Mouse (Mus musculus) small intestine, adult 10 weeks (tissue): Measurements from ENCODE around the gene Dnmt3b. TPM values are rescaled to one million over a fixed set of nuclear protein-coding genes. Genes with fewer than 3 reads are reported as not detected.

ENCODE experiments used
- polyA plus RNA-seq: library from polyadenylated mRNA; stranded (reverse); fragments of 350-450 nt; fragmentation: Illumina TruSeq; extraction: RNeasy Lipid Tissue Mini Kit (QIAGEN cat#74804); gene quantifications from one replicate; pipeline ENCODE4 v1.2.3, GENCODE M21; 2014; ENCODE audit warnings: low replicate concordance

Dnmt3b gene
- 1.2 TPM for polyA plus RNA-seq

DNA sequence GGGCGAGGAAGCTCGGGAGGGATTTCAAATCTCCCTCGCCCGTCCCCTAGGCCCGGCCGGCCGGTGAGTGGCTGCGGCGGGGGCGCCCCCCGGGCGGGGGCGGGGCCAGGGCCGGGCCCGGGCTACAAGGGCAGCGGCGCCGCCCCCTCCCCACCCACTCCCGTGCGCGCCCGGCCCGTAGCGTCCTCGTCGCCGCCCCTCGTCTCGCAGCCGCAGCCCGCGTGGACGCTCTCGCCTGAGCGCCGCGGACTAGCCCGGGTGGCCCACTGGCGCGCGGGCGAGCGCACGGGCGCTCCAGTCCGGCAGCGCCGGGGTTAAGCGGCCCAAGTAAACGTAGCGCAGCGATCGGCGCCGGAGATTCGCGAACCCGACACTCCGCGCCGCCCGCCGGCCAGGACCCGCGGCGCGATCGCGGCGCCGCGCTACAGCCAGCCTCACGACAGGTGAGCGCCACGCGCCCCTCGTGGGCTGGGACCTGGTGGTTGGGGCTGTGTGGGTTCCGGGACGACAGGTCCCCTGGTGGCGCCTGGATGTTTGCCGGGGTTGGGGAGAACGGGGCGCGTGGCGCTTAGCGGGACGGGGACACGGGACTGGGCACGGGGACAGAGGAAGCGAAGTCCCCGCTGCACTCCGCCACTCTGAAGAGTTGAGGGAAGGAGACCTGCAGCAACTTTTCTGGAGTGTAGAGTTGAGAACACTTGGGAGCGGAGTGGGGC is at the start of gene Dnmt3b:
Gene Dnmt3b, plus strand, starts transcription at position 153 of the 716 bp plus-strand sequence.

DNA sequence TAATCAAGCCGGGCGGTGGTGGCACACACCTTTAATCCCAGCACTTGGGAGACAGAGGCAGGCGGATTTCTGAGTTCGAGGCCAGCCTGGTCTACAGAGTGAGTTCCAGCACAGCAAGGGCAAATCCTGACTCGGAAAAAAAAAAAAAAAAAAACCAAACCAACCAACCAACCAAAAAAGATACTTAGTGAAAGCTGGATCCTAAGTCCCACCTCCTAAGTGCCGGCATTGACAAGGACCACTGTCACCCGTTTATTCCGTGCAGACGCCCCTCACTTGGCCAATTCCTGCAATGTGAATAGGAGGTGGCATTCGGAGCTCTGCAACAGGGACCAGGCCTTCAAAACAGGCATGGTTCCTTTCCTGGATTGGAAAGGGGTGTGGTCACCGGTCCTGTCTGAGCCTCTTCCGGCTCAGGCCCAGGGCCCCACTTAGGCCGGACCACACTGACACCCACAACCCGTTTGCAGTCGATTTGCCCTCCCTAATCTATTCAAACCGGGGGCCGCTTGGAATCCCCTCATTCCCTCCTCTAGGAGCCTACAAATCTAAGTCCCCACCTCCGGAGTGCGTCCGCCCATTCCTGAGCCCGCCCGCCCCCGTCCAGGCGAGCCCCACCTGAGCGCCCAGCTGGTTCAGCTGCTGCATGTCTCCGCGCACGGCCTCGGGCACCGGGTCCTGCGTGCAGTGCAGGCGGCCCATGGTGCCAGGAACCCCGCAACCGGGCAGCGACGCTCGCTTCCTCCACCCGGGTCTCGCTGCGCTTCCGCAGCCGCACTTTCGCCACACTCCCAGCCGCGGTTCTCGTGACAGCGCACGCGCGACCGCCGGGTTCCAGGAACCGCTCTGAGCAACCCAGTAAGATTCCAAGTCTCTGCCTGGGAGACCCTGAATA is 17.0 kb upstream of the Dnmt3b start, which contains the start of gene Commd7:
Gene Commd7, minus strand, starts transcription at position 806 of the 895 bp plus-strand sequence.

DNA sequence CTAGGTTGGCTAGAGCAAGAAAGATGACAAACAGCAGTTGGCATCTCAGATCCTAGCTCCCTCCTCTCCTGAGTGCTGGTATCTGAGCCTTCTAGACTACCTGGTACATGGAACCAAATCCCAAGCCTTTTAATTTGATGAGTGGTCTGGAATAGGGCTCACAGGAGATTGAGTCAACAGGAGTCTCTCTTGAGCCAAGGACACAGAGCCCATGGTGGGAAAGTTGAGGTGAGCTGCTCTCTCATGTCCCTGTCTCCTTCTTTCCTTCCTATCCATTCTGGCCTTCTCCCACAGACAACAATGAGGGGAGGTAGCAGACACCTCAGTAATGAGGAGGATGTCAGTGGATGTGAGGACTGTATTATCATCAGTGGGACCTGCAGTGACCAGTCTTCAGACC is 47.1 kb downstream of the Dnmt3b start, which contains the start of gene Dnmt3c:
Gene Dnmt3c, plus strand, starts transcription at position 301 of the 400 bp plus-strand sequence.

Other genes starting within 250 kb of the Dnmt3b start
- not detected for gene 4930404H24Rik, start 156.7 kb upstream of the Dnmt3b start, polyA plus RNA-seq
- gene Nol4l, start 119.5 kb upstream of the Dnmt3b start, polyA plus RNA-seq, result 19.3 TPM
- 8.3 TPM for gene Commd7, start 16.7 kb upstream of the Dnmt3b start, polyA plus RNA-seq
- gene Dnmt3c, start 47.2 kb downstream of the Dnmt3b start, polyA plus RNA-seq, result not detected
- gene Mapre1, start 91.8 kb downstream of the Dnmt3b start, polyA plus RNA-seq, result 324 TPM
- not detected for gene Efcab8, start 130.5 kb downstream of the Dnmt3b start, polyA plus RNA-seq
- gene Sun5, start 221.6 kb downstream of the Dnmt3b start, polyA plus RNA-seq, result not detected
- not detected for gene Bpifb2, start 225.6 kb downstream of the Dnmt3b start, polyA plus RNA-seq